ENCODE assay signal across 8 mouse cellular contexts in the genomic region with DNA sequence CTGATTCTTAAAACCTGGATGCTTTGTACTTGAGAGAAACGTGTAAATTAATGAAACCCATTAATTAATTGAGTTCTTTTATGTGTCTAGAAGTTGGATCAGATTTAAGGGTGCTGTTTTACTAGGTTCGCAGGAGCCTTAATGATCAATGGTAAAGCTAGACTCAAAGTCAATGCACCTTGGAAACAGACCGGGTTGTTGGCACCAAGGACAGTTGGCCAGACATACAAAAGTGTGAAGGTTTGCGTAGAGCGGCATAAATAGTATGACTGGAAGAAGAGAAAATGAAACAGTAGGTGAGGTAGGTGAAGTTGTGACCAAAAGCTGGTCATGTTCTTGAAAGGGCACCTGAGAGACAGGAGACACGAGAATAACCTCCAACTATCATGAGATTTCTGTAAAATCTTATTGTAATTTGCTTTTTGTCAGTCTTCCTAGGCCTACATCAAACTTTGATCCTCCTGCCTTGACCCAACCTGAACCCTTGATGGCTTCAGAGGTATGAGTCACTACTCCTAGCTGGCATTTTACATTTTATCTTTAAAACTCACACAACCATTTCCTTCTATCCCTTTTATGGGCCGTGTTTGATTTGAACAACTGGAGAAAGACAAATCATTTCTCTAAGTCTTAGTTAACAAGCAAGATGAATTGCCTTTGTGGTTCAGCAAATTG. TPM values are rescaled to one million over a fixed set of nuclear protein-coding genes. Genes with fewer than 3 reads are reported as not detected.
DNase-seq lines count a peak whose midpoint lies in the region.

No protein-coding gene starts in this region.

- H3K79me2 ChIP-seq in macrophage (ENCODE audit: inconsistent target) = peaks cover 35% of the 10 kb centered on the region

- H3K27me3 ChIP-seq in heart, embryonic 10.5 days (ENCODE audit: insufficient read depth, poor library complexity, severe bottlenecking) = no peaks in the 10 kb centered on the region
- H3K27me3 ChIP-seq in hindbrain, embryonic 10.5 days (ENCODE audit: insufficient read depth, poor library complexity, severe bottlenecking) = no peaks in the 10 kb centered on the region

- no peaks in the 10 kb centered on the region for H3K9me3 ChIP-seq in heart, embryonic 10.5 days
- H3K9me3 ChIP-seq in hindbrain, embryonic 10.5 days = no peaks in the 10 kb centered on the region

- no peak for DNase-seq in heart, embryonic 10.5 days (ENCODE audit: low spot score)
- DNase-seq in heart, postnatal 10 days = no peak
- DNase-seq in adrenal gland, postnatal 36 days = peak; percentile 27 to 44
- no peak for DNase-seq in hindbrain, embryonic 10.5 days (ENCODE audit: low spot score)
- DNase-seq in layer of hippocampus, adult 11-12 months (ENCODE audit: low spot score) = no peak
- DNase-seq in thymus, adult 18-20 months = no peak
- DNase-seq in left cerebral cortex, postnatal 4 days = no peak

- WGBS in heart, embryonic 10.5 days = 80% methylated on average over 7 of the region's 7 CpGs
- 87% methylated on average over 7 of the region's 7 CpGs for WGBS in hindbrain, embryonic 10.5 days
- 81% methylated on average over 7 of the region's 7 CpGs for WGBS in macrophage (ENCODE audit: missing documents)

- intact Hi-C loops in heart, postnatal 10 days (cut with DNase I) = loop anchor here (10.0 kb wide), 1 partner anchor 138 kb away; a partner anchor contains a TSS
- intact Hi-C loops in left cerebral cortex, postnatal 4 days (cut with DNase I) = no loop called here

- H3K4me1 ChIP-seq in heart, embryonic 10.5 days = peaks cover 8% of the 10 kb centered on the region; the same call in 1 of the 2 replicates
- H3K4me1 ChIP-seq in hindbrain, embryonic 10.5 days (replicated peaks) = peaks cover 16% of the 10 kb centered on the region

- H3K36me3 ChIP-seq in heart, embryonic 10.5 days = 0 out of 2 replicates have a peak, but pooled peaks cover 2% of the 10 kb centered on the region
- no peaks in the 10 kb centered on the region for H3K36me3 ChIP-seq in hindbrain, embryonic 10.5 days
- no peaks in the 10 kb centered on the region for H3K36me3 ChIP-seq in macrophage (ENCODE audit: inconsistent target)

- 0 out of 2 replicates have a peak overlapping the region, but pooled peaks have one; percentile 16 for H3K27ac ChIP-seq in heart, embryonic 10.5 days
- H3K27ac ChIP-seq in hindbrain, embryonic 10.5 days = peak overlapping the region; percentile 99
- no peak overlapping the region for H3K27ac ChIP-seq in macrophage

- peak overlapping the region; percentile 96 for H3K4me3 ChIP-seq in heart, embryonic 10.5 days
- peak overlapping the region; percentile 87 for H3K4me3 ChIP-seq in hindbrain, embryonic 10.5 days
- H3K4me3 ChIP-seq in macrophage (ENCODE audit: inconsistent target) = peak overlapping the region; percentile 50; the same call in 1 of the 2 replicates

RNA-seq across cellular contexts. Expression of a gene that starts 1.3 kb away (rescaled TPM):
- 46.8 and 62.3 TPM in 2 replicates for polyA plus RNA-seq in heart, embryonic 10.5 days (2016; fragmentation: Nextera tagmentation; extraction: Ambion mirVana)
- 10 to 100 TPM; 28.4 to 28.5 TPM for total RNA-seq in heart, postnatal 10 days (2021)
- total RNA-seq in adrenal gland, postnatal 36 days (2021) = 10 to 100 TPM; 36.8 to 42.1 TPM
- 50.7 and 79.2 TPM in 2 replicates for polyA plus RNA-seq in hindbrain, embryonic 10.5 days (2016; fragmentation: Nextera tagmentation; extraction: Ambion mirVana)
- total RNA-seq in macrophage (2018; cell fraction: chromatin; rRNA removed) = 100 to 1,000 TPM; 107 to 354 (median 288) TPM
- 10 to 100 TPM; 21.0 to 54.6 (median 38.0) TPM for total RNA-seq in macrophage (2018; cell fraction: cytosol; rRNA removed)
- total RNA-seq in macrophage (2018; cell fraction: nucleus; rRNA removed) = 100 to 1,000 TPM in 19 of 26 experiments, 10 to 100 TPM in 7; 70.6 to 233 (median 154) TPM
- polyA plus RNA-seq in macrophage (2018) = 34.4 to 51.6 TPM (median 38.1 TPM) in 3 replicates
- total RNA-seq in left cerebral cortex, postnatal 4 days (2021) = 10 to 100 TPM; 50.3 to 59.2 TPM

RNA-seq across cellular contexts. Expression of a gene that starts 16.8 kb away (rescaled TPM):
- polyA plus RNA-seq in heart, embryonic 10.5 days (2016; fragmentation: Nextera tagmentation; extraction: Ambion mirVana) = 3.8 TPM in 2 replicates
- total RNA-seq in heart, postnatal 10 days (2021) = 1 to 10 TPM; 1.1 to 2.0 TPM
- 1 to 10 TPM; 1.3 to 2.1 TPM for total RNA-seq in adrenal gland, postnatal 36 days (2021)
- 4.0 and 6.3 TPM in 2 replicates for polyA plus RNA-seq in hindbrain, embryonic 10.5 days (2016; fragmentation: Nextera tagmentation; extraction: Ambion mirVana)
- 10 to 100 TPM in 24 of 26 experiments, 1 to 10 TPM in 2; 9.6 to 52.6 (median 34.0) TPM for total RNA-seq in macrophage (2018; cell fraction: chromatin; rRNA removed)
- 1 to 10 TPM in 4 of 26 experiments, under 1 TPM in 11, not detected in 11; 0.07 to 2.2 (median 0.41) TPM for total RNA-seq in macrophage (2018; cell fraction: cytosol; rRNA removed)
- total RNA-seq in macrophage (2018; cell fraction: nucleus; rRNA removed) = 10 to 100 TPM in 21 of 26 experiments, 1 to 10 TPM in 5; 3.0 to 55.1 (median 14.2) TPM
- 0.13 TPM in 1 of 3 replicates, not detected in the others for polyA plus RNA-seq in macrophage (2018)
- 1 to 10 TPM; 2.1 to 5.8 TPM for total RNA-seq in left cerebral cortex, postnatal 4 days (2021)

RNA-seq across cellular contexts. Expression of a gene that starts 50.2 kb away (rescaled TPM):
- 46.3 and 49.0 TPM in 2 replicates for polyA plus RNA-seq in heart, embryonic 10.5 days (2016; fragmentation: Nextera tagmentation; extraction: Ambion mirVana)
- total RNA-seq in heart, postnatal 10 days (2021) = 1 to 10 TPM; 8.3 to 9.1 TPM
- total RNA-seq in adrenal gland, postnatal 36 days (2021) = 1 to 10 TPM; 3.1 to 3.6 TPM
- 38.4 and 59.5 TPM in 2 replicates for polyA plus RNA-seq in hindbrain, embryonic 10.5 days (2016; fragmentation: Nextera tagmentation; extraction: Ambion mirVana)
- 10 to 100 TPM in 4 of 26 experiments, 1 to 10 TPM in 22; 1.3 to 22.8 (median 5.0) TPM for total RNA-seq in macrophage (2018; cell fraction: chromatin; rRNA removed)
- 1 to 10 TPM; 1.9 to 6.3 (median 3.6) TPM for total RNA-seq in macrophage (2018; cell fraction: cytosol; rRNA removed)
- total RNA-seq in macrophage (2018; cell fraction: nucleus; rRNA removed) = 10 to 100 TPM in 1 of 26 experiments, 1 to 10 TPM in 25; 1.5 to 18.9 (median 3.2) TPM
- polyA plus RNA-seq in macrophage (2018) = 2.0 to 12.0 TPM (median 10.6 TPM) in 3 replicates
- total RNA-seq in left cerebral cortex, postnatal 4 days (2021) = 1 to 10 TPM; 3.5 to 3.8 TPM

Comparison
In these comparisons a context has a peak if more than half of its experiments do, and no peak if none do; other contexts are left out.
1. DNase-seq: peak in adrenal gland, postnatal 36 days (2 of 2); none in heart, embryonic 10.5 days (single experiment), heart, postnatal 10 days (0 of 2), hindbrain, embryonic 10.5 days (single experiment), layer of hippocampus, adult 11-12 months (single experiment), thymus, adult 18-20 months (0 of 2) and left cerebral cortex, postnatal 4 days (single experiment).
2. Peak in every context shown above with its lines, with median percentiles within 50 percentile points of each other: H3K4me3 ChIP-seq.